Mouse (Mus musculus): ENCODE results near the gene Ggps1. TPM values are rescaled to one million over a fixed set of nuclear protein-coding genes. Genes with fewer than 3 reads are reported as not detected.
"Not testable (repeated sequence)": the region's sequence is repeated elsewhere in the genome, so short reads cannot be mapped to it uniquely, and the experiment has no call there.

The Ggps1 gene
- total and polyA plus RNA-seq, 2 experiments from 2014 or later: 77.3 to 88.5 TPM

GRCm38 (mm10) chr13:14044521-14044920, 18.8 kb downstream of the Ggps1 start:
- H3K4me1 ChIP-seq (ENCODE audit: insufficient read depth, low read length): peaks cover 3% of the 10 kb centered on the region; the same call in 1 of the 2 replicates
- no peak overlapping the region for H3K27ac ChIP-seq (ENCODE audit: low read depth, low read length)
- no peaks in the 10 kb centered on the region for H3K27me3 ChIP-seq (ENCODE audit: insufficient read depth, low read length)
- ATAC-seq (ENCODE audit: low FRiP score) (no peak), DNase-seq (ENCODE audit: low spot score) (no peak)
- no peak overlapping the region for H3K9ac ChIP-seq (replicated peaks; ENCODE audit: low read length, poor library complexity, severe bottlenecking)
- WGBS: 76% methylated on average over 2 of the region's 2 CpGs
- H3K9me3 ChIP-seq (ENCODE audit: low read length): no peaks in the 10 kb centered on the region
- H3K4me3 ChIP-seq (ENCODE audit: low read depth, low read length): no peak overlapping the region
- H3K4me2 ChIP-seq (ENCODE audit: low read depth, low read length, poor library complexity, severe bottlenecking): no peak overlapping the region
- TF ChIP-seq CTCF (IDR thresholded peaks at IDR 0.05): no peak
- peaks cover 14% of the 10 kb centered on the region for H3K36me3 ChIP-seq (ENCODE audit: insufficient read depth, low read length)

- ATAC-seq (ENCODE audit: low FRiP score) (no peak), DNase-seq (ENCODE audit: low spot score) (no peak)
- Histone ChIP-seq H3K9me3 (ENCODE audit: low read length) (no peaks in the 10 kb centered on the region), H3K36me3 (ENCODE audit: insufficient read depth, low read length) (peaks cover 8% of the 10 kb centered on the region), H3K27me3 (ENCODE audit: insufficient read depth, low read length) (no peaks in the 10 kb centered on the region), H3K4me1 (ENCODE audit: insufficient read depth, low read length) (peaks cover 3% of the 10 kb centered on the region; the same call in 1 of the 2 replicates), H3K4me3 (ENCODE audit: low read depth, low read length) (no peak overlapping the region), H3K9ac (replicated peaks; ENCODE audit: low read length, poor library complexity, severe bottlenecking) (no peak overlapping the region), H3K4me2 (ENCODE audit: low read depth, low read length, poor library complexity, severe bottlenecking) (no peak overlapping the region), H3K27ac (ENCODE audit: low read depth, low read length) (no peak overlapping the region)
- no peak for TF ChIP-seq CTCF (IDR thresholded peaks at IDR 0.05)
Measured at GRCm38 (mm10) chr13:14043851-14044250, 19.4 kb downstream of the Ggps1 start.

- DNase-seq (ENCODE audit: low spot score) (peak; percentile 43), ATAC-seq (ENCODE audit: low FRiP score) (no peak)
- Histone ChIP-seq H3K4me1 (ENCODE audit: insufficient read depth, low read length) (peaks cover 3% of the 10 kb centered on the region; the same call in 1 of the 2 replicates), H3K4me3 (ENCODE audit: low read depth, low read length) (peak overlapping the region; percentile 41), H3K27me3 (ENCODE audit: insufficient read depth, low read length) (no peaks in the 10 kb centered on the region), H3K27ac (ENCODE audit: low read depth, low read length) (no peak overlapping the region), H3K9me3 (ENCODE audit: low read length) (no peaks in the 10 kb centered on the region), H3K9ac (replicated peaks; ENCODE audit: low read length, poor library complexity, severe bottlenecking) (peak overlapping the region; percentile 71; the same call in 1 of the 2 replicates), H3K36me3 (ENCODE audit: insufficient read depth, low read length) (no peaks in the 10 kb centered on the region), H3K4me2 (ENCODE audit: low read depth, low read length, poor library complexity, severe bottlenecking) (peak overlapping the region; percentile 58)
- WGBS: 56% methylated on average over 5 of the region's 5 CpGs
- TF ChIP-seq CTCF (IDR thresholded peaks at IDR 0.05): no peak
Measured at GRCm38 (mm10) chr13:14040186-14040585, 23.1 kb downstream of the Ggps1 start.

GRCm38 (mm10) chr13:14039292-14039965, 23.9 kb downstream of the Ggps1 start, which contains the start of gene Tbce:
Tbce (minus strand) TSS chr13:14039638.
- H3K27me3 ChIP-seq (ENCODE audit: insufficient read depth, low read length): no peaks in the 10 kb centered on the region
- no peaks in the 10 kb centered on the region for H3K36me3 ChIP-seq (ENCODE audit: insufficient read depth, low read length)
- peaks cover 3% of the 10 kb centered on the region; the same call in 1 of the 2 replicates for H3K4me1 ChIP-seq (ENCODE audit: insufficient read depth, low read length)
- peak within 1 kb of the TSS; percentile 41 for H3K4me3 ChIP-seq (ENCODE audit: low read depth, low read length)
- peak within 1 kb of the TSS; percentile 83 for H3K27ac ChIP-seq (ENCODE audit: low read depth, low read length)
- peak; percentile 98 for ATAC-seq (ENCODE audit: low FRiP score)
- no peaks in the 10 kb centered on the region for H3K9me3 ChIP-seq (ENCODE audit: low read length)
- WGBS: 1% methylated on average over 35 of the region's 35 CpGs
- DNase-seq (ENCODE audit: low spot score): peak; percentile 95
- TF ChIP-seq CTCF (IDR thresholded peaks at IDR 0.05): peak; percentile 47
- H3K4me2 ChIP-seq (ENCODE audit: low read depth, low read length, poor library complexity, severe bottlenecking): peak within 1 kb of the TSS; percentile 58
- H3K9ac ChIP-seq (replicated peaks; ENCODE audit: low read length, poor library complexity, severe bottlenecking): peak within 1 kb of the TSS; percentile 71

DNA sequence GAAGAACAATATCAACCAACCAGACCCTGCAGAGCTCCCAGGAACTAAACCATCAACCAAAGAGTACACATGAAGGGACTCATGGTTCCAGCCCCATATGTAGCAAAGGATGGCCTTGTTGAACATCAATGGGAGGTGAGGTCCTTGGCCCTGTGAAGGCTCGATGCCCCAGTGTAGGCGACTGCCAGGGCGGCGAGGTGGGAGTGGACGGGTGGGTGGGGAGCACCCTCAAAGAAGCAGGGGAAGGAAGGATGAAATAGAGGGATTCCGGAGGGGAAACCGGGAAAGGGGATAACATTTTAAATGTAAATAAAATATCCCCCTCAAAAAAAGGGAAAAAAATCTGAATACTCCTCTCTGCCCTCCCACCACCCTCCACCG, 24.4 kb downstream of the Ggps1 start:
- ATAC-seq (ENCODE audit: low FRiP score) (peak; percentile 75), DNase-seq (ENCODE audit: low spot score) (no peak)
- peak overlapping the region; percentile 41 for H3K4me3 ChIP-seq (ENCODE audit: low read depth, low read length)
- no peaks in the 10 kb centered on the region for H3K27me3 ChIP-seq (ENCODE audit: insufficient read depth, low read length)
- H3K4me1 ChIP-seq (ENCODE audit: insufficient read depth, low read length): peaks cover 3% of the 10 kb centered on the region; the same call in 1 of the 2 replicates
- peak overlapping the region; percentile 83 for H3K27ac ChIP-seq (ENCODE audit: low read depth, low read length)
- no peaks in the 10 kb centered on the region for H3K9me3 ChIP-seq (ENCODE audit: low read length)
- peak overlapping the region; percentile 71 for H3K9ac ChIP-seq (replicated peaks; ENCODE audit: low read length, poor library complexity, severe bottlenecking)
- H3K36me3 ChIP-seq (ENCODE audit: insufficient read depth, low read length): no peaks in the 10 kb centered on the region
- WGBS: 0% methylated on average over 8 of the region's 8 CpGs
- TF ChIP-seq CTCF (IDR thresholded peaks at IDR 0.05): no peak
- H3K4me2 ChIP-seq (ENCODE audit: low read depth, low read length, poor library complexity, severe bottlenecking): peak overlapping the region; percentile 49

GRCm38 (mm10) chr13:14035875-14036630, 27.2 kb downstream of the Ggps1 start:
- Histone ChIP-seq H3K4me3 (ENCODE audit: low read depth, low read length) (no peak overlapping the region), H3K4me1 (ENCODE audit: insufficient read depth, low read length) (peaks cover 3% of the 10 kb centered on the region; the same call in 1 of the 2 replicates), H3K9me3 (ENCODE audit: low read length) (no peaks in the 10 kb centered on the region), H3K9ac (replicated peaks; ENCODE audit: low read length, poor library complexity, severe bottlenecking) (no peak overlapping the region), H3K4me2 (ENCODE audit: low read depth, low read length, poor library complexity, severe bottlenecking) (no peak overlapping the region), H3K27ac (ENCODE audit: low read depth, low read length) (no peak overlapping the region), H3K27me3 (ENCODE audit: insufficient read depth, low read length) (no peaks in the 10 kb centered on the region), H3K36me3 (ENCODE audit: insufficient read depth, low read length) (no peaks in the 10 kb centered on the region)
- DNase-seq (ENCODE audit: low spot score) (no peak), ATAC-seq (ENCODE audit: low FRiP score) (no peak)
- WGBS: 91% methylated on average over 11 of the region's 11 CpGs
- no peak for TF ChIP-seq CTCF (IDR thresholded peaks at IDR 0.05)

DNA sequence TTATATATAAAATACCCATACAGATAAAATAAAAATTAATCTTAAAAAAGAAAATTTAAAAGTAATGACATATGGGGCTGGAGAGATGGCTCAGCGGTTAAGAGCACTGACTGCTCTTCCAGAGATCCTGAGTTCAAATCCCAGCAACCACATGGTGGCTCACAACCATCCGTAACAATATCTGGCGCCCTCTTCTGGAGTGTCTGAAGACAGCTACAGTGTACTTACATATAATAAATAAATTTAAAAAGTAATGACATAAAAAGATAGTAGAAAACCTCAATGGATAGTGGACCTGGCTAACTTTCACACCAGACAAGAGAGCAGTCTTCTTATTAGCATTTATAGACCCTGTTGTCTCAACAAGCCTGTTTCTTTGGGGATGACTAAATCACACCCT, 27.9 kb downstream of the Ggps1 start:
- H3K4me2 ChIP-seq (ENCODE audit: low read depth, low read length, poor library complexity, severe bottlenecking); H3K4me3 ChIP-seq (ENCODE audit: low read depth, low read length); H3K9ac ChIP-seq (replicated peaks; ENCODE audit: low read length, poor library complexity, severe bottlenecking); H3K27ac ChIP-seq (ENCODE audit: low read depth, low read length); H3K27me3 ChIP-seq (ENCODE audit: insufficient read depth, low read length); H3K36me3 ChIP-seq (ENCODE audit: insufficient read depth, low read length); H3K4me1 ChIP-seq (ENCODE audit: insufficient read depth, low read length); H3K9me3 ChIP-seq (ENCODE audit: low read length); DNase-seq (ENCODE audit: low spot score); ATAC-seq (ENCODE audit: low FRiP score): not testable (repeated sequence)
- WGBS: 97% methylated on average over 3 of the region's 3 CpGs
